Mouse (Mus musculus): ENCODE data around the gene Mul1. TPM values are rescaled to one million over a fixed set of nuclear protein-coding genes. Genes with fewer than 3 reads are reported as not detected.

The Mul1 gene
- polyA plus RNA-seq, 1 experiment from 2014 or later, result 18.6 TPM

- Histone ChIP-seq H3K9ac (ENCODE audit: low read length) (no peak overlapping the region), H3K27ac (ENCODE audit: low read depth, low read length) (no peak overlapping the region), H3K4me3 (ENCODE audit: low read depth, low read length) (no peak overlapping the region), H3K27me3 (ENCODE audit: control insufficient read depth, insufficient read depth, low read length) (no peaks in the 10 kb centered on the region), H3K4me2 (ENCODE audit: low read depth, low read length, severe bottlenecking) (no peak overlapping the region), H3K9me3 (ENCODE audit: control insufficient read depth, low read length) (no peaks in the 10 kb centered on the region), H3K36me3 (ENCODE audit: control insufficient read depth, insufficient read depth, low read length) (no peaks in the 10 kb centered on the region), H3K4me1 (replicated peaks; ENCODE audit: control insufficient read depth, insufficient read depth, low read length) (no peaks in the 10 kb centered on the region)
- DNase-seq (ENCODE audit: low spot score) (no peak), ATAC-seq (replicated peaks; ENCODE audit: low FRiP score) (no peak)
- 85% methylated on average over 7 of the region's 7 CpGs for WGBS
Observed at GRCm38 (mm10) chr4:138479595-138479994, 45.1 kb downstream of the Mul1 start.

DNA sequence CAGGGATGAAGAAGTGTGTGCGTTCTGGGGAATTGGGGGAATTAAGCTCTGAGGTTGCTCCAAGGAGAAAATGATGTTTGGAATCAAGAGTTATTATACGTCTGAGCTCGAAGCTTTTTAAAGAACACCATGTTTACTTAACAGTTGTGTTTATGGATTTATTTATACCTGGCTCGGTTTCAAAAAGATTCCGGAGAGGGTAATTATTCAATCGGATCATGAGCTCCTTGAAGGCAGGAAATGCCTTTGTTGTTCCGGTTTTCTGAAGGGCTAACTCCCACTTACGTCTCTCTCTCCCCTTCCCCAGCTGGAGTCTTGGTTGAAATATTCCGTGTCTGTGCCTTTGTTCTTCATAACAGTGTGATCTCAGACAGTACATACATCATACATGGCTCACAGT, 46.5 kb downstream of the Mul1 start:
- Histone ChIP-seq H3K36me3 (ENCODE audit: control insufficient read depth, insufficient read depth, low read length) (no peaks in the 10 kb centered on the region), H3K4me3 (ENCODE audit: low read depth, low read length) (no peak overlapping the region), H3K27ac (ENCODE audit: low read depth, low read length) (no peak overlapping the region), H3K4me2 (ENCODE audit: low read depth, low read length, severe bottlenecking) (no peak overlapping the region), H3K9ac (ENCODE audit: low read length) (no peak overlapping the region), H3K27me3 (ENCODE audit: control insufficient read depth, insufficient read depth, low read length) (no peaks in the 10 kb centered on the region), H3K4me1 (replicated peaks; ENCODE audit: control insufficient read depth, insufficient read depth, low read length) (no peaks in the 10 kb centered on the region), H3K9me3 (ENCODE audit: control insufficient read depth, low read length) (no peaks in the 10 kb centered on the region)
- 66% methylated on average over 9 of the region's 9 CpGs for WGBS
- no peak for DNase-seq (ENCODE audit: low spot score)
- no peak for ATAC-seq (replicated peaks; ENCODE audit: low FRiP score)

GRCm38 (mm10) chr4:138482721-138483120, 48.2 kb downstream of the Mul1 start:
- H3K27ac ChIP-seq (ENCODE audit: low read depth, low read length), result no peak overlapping the region
- H3K9ac ChIP-seq (ENCODE audit: low read length), result no peak overlapping the region
- H3K4me2 ChIP-seq (ENCODE audit: low read depth, low read length, severe bottlenecking), result no peak overlapping the region
- no peaks in the 10 kb centered on the region for H3K36me3 ChIP-seq (ENCODE audit: control insufficient read depth, insufficient read depth, low read length)
- no peaks in the 10 kb centered on the region for H3K9me3 ChIP-seq (ENCODE audit: control insufficient read depth, low read length)
- no peak overlapping the region for H3K4me3 ChIP-seq (ENCODE audit: low read depth, low read length)
- H3K27me3 ChIP-seq (ENCODE audit: control insufficient read depth, insufficient read depth, low read length), result no peaks in the 10 kb centered on the region
- no peaks in the 10 kb centered on the region for H3K4me1 ChIP-seq (replicated peaks; ENCODE audit: control insufficient read depth, insufficient read depth, low read length)
- DNase-seq (ENCODE audit: low spot score) (no peak), ATAC-seq (replicated peaks; ENCODE audit: low FRiP score) (no peak)
- WGBS, result 83% methylated on average over 8 of the region's 8 CpGs

DNA sequence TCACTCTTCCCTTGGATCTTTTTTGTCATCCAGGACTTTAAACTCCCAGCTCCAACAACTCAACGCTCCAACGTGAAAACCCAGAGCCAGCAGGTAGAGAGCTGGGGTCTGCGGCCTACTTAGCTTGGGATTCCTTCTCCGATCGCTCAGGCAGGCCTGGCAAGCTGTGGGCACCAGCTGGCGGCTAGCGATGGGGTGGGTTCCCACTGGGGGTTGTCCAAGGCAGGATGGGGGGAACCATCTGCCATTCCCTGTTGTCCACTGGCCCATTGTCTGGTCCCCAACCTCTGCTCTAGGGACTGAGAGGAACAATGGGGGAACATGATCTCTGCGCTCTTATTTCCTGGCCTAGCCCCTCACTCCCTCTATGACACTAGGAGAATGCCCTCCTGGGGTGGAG, 53.8 kb downstream of the Mul1 start:
- Histone ChIP-seq H3K4me2 (ENCODE audit: low read depth, low read length, severe bottlenecking) (no peak overlapping the region), H3K4me1 (replicated peaks; ENCODE audit: control insufficient read depth, insufficient read depth, low read length) (peaks cover 7% of the 10 kb centered on the region; the same call in 1 of the 2 replicates), H3K36me3 (ENCODE audit: control insufficient read depth, insufficient read depth, low read length) (no peaks in the 10 kb centered on the region), H3K27me3 (ENCODE audit: control insufficient read depth, insufficient read depth, low read length) (no peaks in the 10 kb centered on the region; the same call in none of the 2 replicates), H3K9me3 (ENCODE audit: control insufficient read depth, low read length) (no peaks in the 10 kb centered on the region), H3K27ac (ENCODE audit: low read depth, low read length) (no peak overlapping the region), H3K9ac (ENCODE audit: low read length) (no peak overlapping the region), H3K4me3 (ENCODE audit: low read depth, low read length) (no peak overlapping the region)
- ATAC-seq (replicated peaks; ENCODE audit: low FRiP score) (no peak), DNase-seq (ENCODE audit: low spot score) (no peak)
- 49% methylated on average over 8 of the region's 8 CpGs for WGBS

- DNase-seq (ENCODE audit: low spot score), result no peak
- H3K4me1 ChIP-seq (replicated peaks; ENCODE audit: control insufficient read depth, insufficient read depth, low read length), result peaks cover 24% of the 10 kb centered on the region
- WGBS, result 90% methylated on average over 4 of the region's 4 CpGs
- no peaks in the 10 kb centered on the region for H3K9me3 ChIP-seq (ENCODE audit: control insufficient read depth, low read length)
- H3K9ac ChIP-seq (ENCODE audit: low read length), result no peak overlapping the region
- H3K27ac ChIP-seq (ENCODE audit: low read depth, low read length), result no peak overlapping the region
- no peak overlapping the region for H3K4me2 ChIP-seq (ENCODE audit: low read depth, low read length, severe bottlenecking)
- H3K27me3 ChIP-seq (ENCODE audit: control insufficient read depth, insufficient read depth, low read length), result no peaks in the 10 kb centered on the region; the same call in none of the 2 replicates
- no peak for ATAC-seq (replicated peaks; ENCODE audit: low FRiP score)
- no peaks in the 10 kb centered on the region for H3K36me3 ChIP-seq (ENCODE audit: control insufficient read depth, insufficient read depth, low read length)
- no peak overlapping the region for H3K4me3 ChIP-seq (ENCODE audit: low read depth, low read length)
Observed at GRCm38 (mm10) chr4:138491088-138491487, 56.6 kb downstream of the Mul1 start.

Other genes starting within 250 kb of the Mul1 start
- 176 and 178 TPM in 2 replicates for gene Hp1bp3, start 218.4 kb upstream of the Mul1 start, polyA plus RNA-seq (2014; fragmentation: Nextera tagmentation; extraction: Ambion mirVana)
- 0.37 and 0.63 TPM in 2 replicates for gene Sh2d5, start 184.3 kb upstream of the Mul1 start, polyA plus RNA-seq (2014; fragmentation: Nextera tagmentation; extraction: Ambion mirVana)
- gene Kif17, start 184.2 kb upstream of the Mul1 start, polyA plus RNA-seq (2014; fragmentation: Nextera tagmentation; extraction: Ambion mirVana), result 0.24 TPM in 1 of 2 replicates, not detected in the other
- gene Ddost, start 129.9 kb upstream of the Mul1 start, polyA plus RNA-seq (2014; fragmentation: Nextera tagmentation; extraction: Ambion mirVana), result 200 and 227 TPM in 2 replicates
- 19.4 and 21.5 TPM in 2 replicates for gene Pink1, start 108.4 kb upstream of the Mul1 start, polyA plus RNA-seq (2014; fragmentation: Nextera tagmentation; extraction: Ambion mirVana)
- 1.9 and 2.2 TPM in 2 replicates for gene Cda, start 66.7 kb upstream of the Mul1 start, polyA plus RNA-seq (2014; fragmentation: Nextera tagmentation; extraction: Ambion mirVana)
- not detected in 2 replicates for gene Fam43b, start 38.1 kb upstream of the Mul1 start, polyA plus RNA-seq (2014; fragmentation: Nextera tagmentation; extraction: Ambion mirVana)
- 2.2 and 2.5 TPM in 2 replicates for gene Camk2n1, start 19.6 kb downstream of the Mul1 start, polyA plus RNA-seq (2014; fragmentation: Nextera tagmentation; extraction: Ambion mirVana)
- 0.08 and 0.13 TPM in 2 replicates for gene Vwa5b1, start 201.2 kb downstream of the Mul1 start, polyA plus RNA-seq (2014; fragmentation: Nextera tagmentation; extraction: Ambion mirVana)

Data from forebrain, embryonic 11.5 days (tissue).